Mouse (Mus musculus) frontal cortex, adult (tissue): Measurements from ENCODE around the gene Ugt1a10.
"Not testable (repeated sequence)": the region's sequence is repeated elsewhere in the genome, so short reads cannot be mapped to it uniquely, and the experiment has no call there.

ENCODE experiments used
- ATAC-seq: cut with Nextera tagmentation; 2 replicates; pipeline ENCODE4 v1.9.2; 2017; ENCODE audit warnings: mild to moderate bottlenecking, moderate library complexity, mixed read lengths; ENCODE audit not compliant: low TSS enrichment

Gene Ugt1a10

DNA sequence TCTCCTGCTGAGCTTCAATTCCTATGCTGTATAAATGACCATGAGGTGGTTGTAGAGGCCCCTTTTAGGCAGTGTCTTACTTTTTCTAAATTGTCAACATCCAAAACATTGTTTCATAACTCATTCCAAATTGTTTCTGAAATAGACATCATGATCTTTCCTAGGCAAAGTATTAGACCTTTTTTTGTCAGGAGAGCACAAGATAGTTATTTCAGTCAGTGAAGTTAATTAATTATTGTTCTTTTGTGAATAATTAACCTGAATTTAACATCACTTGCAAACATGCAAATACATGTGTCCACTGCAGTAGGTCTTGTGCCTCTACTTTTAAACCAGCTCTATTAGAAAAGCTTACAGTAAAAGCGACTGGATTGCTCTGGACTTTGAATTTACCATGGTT lies at the start of gene Ugt1a10:
Gene Ugt1a10, plus strand, starts transcription at position 301 of the 400 bp plus-strand sequence.
- no peak for ATAC-seq

DNA sequence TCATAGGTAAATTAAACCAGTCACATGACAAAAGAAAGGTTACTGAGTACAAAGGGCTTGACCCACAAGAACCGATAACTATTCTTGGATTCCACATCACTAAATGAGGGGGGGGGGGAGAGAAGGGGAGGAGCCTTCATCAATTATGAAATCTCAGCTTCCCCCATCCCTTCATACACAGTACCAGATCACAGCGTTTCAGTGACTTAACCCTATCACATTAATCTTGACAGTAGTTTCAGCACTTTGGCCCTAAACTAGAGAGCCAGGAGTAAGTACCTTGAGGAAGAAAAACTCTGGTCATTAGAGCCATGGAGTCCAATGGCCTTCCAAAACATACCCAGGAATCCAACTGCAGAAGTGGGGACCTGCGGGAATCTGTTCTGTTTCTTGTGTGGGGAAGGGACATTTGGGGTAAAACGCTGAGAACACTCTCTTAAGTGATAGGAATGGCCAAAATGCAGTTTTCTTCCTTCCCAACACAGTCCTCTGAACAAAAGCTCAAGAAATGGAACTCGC lies 47.4 kb upstream of the Ugt1a10 start:
- ATAC-seq, result 0 out of 2 replicates have a peak, but pooled peaks have one; percentile 4

DNA sequence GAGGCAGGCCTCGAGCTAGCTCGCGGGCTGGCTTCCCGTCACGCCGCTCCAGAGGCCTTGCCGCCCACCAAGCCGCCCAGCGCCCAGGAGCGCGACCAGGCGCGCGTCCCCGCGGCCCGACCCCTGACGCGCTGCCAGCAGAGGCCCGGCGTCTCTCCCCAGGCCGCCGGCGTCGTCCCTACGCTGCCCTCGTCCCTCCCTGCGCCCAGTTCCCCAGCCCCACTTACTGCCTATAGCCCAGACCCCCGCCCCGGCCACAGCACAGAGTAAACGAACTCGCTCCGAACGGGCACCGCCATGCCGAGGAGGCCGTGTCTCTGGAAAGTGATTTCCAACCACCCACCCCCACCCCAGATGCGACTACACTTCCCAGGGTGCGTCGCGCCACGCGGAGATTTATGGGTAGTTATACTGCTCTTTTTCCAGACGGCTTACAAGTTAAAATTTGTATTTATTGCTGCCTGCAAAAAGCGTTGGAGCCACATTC lies 46.9 kb upstream of the Ugt1a10 start, which contains the start of gene Usp40:
Gene Usp40, minus strand, starts transcription at position 341 of the 487 bp plus-strand sequence.
- peak; percentile 96 for ATAC-seq

DNA sequence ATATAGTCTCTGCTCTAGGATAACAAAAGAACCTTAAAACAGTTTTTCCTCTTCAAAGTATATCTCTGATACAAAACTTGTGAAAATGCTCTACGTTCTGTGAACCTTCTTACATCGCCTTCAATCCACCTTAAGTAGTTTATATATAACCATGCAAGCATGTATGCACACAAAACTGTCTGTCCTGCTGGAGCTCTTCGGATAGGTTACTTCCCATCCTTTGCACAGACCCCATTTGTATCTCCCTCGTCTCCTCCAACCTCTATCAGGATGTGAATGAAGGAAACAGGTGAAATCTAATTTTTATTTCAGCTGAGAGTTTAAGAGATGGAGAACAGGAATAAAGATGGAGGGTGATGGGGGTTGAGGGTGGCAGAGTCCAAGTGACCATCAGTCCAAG lies 46.5 kb upstream of the Ugt1a10 start:
- ATAC-seq, result peak; percentile 14; the same call in 1 of the 2 replicates

DNA sequence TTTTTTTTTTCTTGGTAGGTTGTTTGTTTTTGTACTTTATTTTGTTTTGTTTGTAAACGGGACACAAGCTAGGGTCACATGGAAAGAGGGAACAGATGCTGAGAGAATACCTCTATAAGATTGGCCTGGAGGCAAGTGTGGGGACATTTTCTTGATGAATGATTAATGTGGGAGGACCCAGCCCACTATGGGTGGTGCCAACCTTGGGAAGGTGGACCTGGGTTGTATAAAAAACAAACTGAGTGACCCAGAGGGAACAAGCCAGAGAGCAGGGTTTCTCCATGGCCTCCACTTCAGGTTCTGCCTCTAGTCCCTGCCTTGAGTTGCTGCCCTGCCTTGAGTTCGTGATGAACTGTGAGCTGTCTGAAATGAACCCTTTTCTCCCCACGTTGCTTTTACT lies 45.7 kb upstream of the Ugt1a10 start:
- ATAC-seq, result no peak

DNA sequence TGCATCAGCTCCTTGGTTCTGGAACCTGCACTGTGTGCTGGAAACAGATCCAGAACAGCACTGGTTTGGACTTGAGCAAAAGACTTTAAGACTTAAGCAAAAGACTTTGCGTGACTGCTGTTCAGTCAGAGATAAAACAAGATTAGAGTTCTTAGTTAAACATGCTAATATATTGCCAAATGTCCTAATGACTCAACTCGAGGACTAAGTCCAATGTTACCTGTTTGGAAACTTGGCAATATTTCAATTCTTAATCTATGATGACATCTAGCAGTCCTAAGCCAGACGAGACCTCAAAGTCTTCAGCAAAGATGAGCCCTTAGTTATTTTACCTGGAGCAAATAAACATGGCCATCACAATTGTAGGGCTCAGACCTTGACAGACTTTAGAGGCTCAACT lies 41.5 kb upstream of the Ugt1a10 start:
- ATAC-seq, result no peak

DNA sequence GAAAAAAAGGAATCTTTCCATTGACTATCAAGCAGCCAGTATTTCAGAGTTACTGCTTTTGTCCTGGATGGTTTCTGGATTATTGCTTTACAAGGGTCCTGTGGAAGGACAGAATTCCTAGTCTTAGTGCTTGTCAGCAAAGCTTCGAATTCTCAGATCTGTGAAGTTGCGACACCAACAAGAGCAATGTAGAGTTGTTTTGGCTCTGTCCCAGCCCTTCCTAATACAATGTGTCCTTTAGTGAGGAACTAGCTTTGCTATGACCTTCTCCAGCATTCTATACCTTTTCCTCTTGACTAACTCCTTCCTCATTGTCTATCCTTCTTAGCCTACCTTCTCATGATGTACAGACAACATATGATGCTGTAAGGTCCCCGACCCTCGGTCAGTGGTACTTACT lies 41.0 kb upstream of the Ugt1a10 start:
- ATAC-seq, result no peak

DNA sequence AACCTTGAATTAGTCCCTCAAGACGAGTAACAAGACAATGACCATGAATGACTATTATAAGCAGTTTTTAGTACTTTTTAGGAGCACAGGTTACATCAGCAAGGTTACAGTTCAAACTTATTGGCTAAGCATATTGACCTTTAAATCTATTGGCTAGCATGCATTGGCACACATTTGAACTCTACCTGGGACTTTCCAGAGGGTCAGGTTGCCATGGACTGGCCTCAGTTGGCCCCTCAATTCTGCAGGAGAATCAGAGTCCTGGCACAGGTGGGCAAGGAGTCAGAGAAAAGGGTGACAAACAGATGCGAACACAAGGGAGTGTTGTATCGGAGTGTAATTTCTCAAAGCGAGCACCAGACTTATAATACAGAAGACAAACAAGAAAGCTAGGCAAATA lies 40.5 kb upstream of the Ugt1a10 start:
- ATAC-seq, result no peak

DNA sequence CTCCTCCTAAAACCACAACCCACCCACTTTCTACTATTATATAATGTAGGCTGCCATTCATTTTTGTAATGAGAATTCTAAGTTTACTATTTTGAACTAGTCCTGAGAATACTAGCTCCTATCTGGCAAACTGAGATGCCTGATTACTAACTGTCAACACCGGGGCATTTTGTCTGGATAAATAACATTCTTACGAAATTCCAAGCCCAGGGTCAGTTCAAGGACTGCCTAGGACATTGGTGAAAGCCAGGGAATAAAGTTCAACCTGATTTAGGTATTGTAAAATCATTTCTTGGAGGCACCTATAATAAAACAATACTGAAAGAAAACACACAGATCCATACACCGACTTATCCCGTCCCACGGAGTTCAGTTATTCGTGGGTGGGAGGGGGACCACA lies 39.8 kb upstream of the Ugt1a10 start:
- no peak for ATAC-seq

DNA sequence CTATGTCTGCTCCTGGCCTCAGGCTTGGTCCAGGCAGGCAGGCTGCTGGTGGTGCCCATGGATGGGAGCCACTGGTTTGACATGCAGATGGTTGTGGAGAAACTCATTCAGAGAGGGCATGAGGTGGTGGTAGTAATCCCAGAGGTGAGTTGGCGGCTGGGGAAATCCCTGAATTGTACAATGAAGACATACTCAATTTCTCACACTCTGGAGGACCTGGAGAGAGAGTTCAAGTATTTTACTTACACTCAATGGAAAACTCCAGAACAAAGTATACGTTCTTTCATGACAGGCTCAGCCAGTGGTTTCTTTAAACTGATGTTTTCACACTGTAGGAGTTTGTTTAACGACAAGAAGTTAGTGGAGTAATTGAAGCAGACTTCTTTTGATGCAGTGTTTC lies 29.9 kb upstream of the Ugt1a10 start:
- not testable (repeated sequence) for ATAC-seq

DNA sequence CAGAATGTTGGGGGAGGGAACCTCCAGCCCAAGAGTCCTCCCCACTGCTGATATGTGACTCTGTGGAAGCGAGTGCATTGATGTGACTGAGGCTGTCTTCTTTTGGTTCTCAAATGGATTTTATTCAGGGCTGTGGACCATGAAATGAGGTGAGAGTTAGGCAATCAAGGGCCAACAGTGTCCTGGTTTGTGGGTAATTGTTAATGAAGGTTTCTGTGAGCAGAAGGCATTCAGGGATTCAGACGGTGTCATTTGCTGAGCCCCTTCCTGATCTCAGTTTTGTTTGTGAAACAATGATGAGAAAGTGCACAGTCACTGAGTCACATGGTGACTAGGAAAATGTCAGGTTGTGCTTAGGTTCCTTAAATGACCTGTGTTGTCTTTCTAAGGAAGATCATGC lies 12.1 kb upstream of the Ugt1a10 start:
- ATAC-seq, result not testable (repeated sequence)

DNA sequence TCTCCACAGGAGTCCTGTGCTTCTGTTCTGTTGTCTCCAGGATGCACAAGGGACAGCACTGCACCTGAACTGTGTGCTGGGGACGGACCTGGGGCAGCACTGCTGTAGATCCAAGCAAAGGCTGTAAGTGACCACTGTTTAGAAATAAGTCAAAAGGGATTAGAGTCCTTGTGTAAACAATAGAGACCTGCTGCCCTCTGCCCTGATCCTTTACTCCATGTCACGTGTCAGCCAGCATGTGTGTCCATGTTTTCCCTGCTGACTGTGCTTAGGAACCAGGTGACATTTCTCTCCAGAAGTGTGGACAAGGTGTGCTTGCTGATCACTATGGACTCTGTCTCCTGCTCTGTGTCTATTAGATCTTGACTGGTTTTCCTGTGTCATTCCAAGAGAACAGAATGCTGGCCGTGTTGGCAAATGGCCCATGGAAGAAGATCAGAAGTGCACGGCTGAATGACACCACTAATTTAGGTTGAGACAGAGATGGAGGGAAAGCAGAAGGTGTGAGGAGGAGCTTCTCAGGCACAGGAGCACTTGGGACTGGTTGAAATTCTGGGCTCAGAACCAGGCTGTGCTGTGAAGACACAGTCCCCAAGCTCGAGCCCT lies 10.3 kb upstream of the Ugt1a10 start:
- not testable (repeated sequence) for ATAC-seq

DNA sequence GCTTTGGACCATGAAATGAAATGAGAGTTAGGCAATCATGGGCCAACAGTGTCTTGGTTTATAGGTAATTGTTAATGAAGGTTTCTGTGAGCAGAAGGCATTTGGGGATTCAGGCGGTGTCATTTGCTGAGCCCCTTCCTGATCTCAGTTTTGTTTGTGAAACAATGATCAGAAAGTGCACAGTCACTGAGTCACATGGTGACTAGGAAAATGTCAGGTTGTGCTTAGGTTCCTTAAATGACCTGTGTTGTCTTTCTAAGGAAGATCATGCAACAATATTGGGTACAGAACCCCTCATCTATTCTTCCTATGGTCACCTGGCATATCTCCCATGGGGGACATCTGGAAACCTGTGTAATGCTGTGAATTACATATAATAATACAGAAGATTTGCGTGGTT lies 7.8 kb upstream of the Ugt1a10 start:
- ATAC-seq, result not testable (repeated sequence)

DNA sequence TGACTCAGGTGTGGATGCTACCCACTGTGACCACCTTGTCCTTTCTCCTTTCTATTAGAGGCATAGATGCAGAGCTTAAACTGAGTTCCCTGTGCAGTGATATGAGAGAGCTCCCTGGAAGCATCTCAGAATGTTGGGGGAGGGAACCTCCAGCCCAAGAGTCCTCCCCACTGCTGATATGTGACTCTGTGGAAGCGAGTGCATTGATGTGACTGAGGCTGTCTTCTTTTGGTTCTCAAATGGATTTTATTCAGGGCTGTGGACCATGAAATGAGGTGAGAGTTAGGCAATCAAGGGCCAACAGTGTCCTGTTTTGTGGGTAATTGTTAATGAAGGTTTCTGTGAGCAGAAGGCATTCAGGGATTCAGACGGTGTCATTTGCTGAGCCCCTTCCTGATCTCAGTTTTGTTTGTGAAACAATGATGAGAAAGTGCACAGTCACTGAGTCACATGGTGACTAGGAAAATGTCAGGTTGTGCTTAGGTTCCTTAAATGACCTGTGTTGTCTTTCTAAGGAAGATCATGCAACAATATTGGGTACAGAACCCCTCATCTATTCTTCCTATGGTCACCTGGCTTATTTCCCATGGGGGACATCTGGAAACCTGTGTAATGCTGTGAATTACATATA lies 11.4 kb downstream of the Ugt1a10 start:
- not testable (repeated sequence) for ATAC-seq

DNA sequence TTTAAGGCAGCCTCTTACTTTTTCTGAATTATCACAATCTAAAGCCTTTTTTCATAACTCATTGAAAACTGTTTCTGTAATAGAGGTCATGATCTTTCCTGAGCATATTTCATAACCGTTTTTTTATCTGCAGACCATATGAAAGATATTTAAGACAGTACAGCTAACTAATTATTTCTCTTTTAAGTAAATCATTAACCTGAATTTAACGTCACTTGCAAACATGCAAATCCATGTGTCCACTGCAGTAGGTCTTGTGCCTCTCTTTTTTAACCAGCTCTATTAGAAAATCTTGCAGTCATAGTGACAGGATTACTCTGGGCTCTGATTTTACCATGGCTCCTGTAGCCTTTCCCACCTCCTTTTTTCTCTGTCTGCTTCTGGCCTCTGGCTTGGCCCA lies 15.3 kb downstream of the Ugt1a10 start, which contains the start of gene Ugt1a9:
Gene Ugt1a9, plus strand, starts transcription at position 306 of the 400 bp plus-strand sequence.
- ATAC-seq, result no peak

DNA sequence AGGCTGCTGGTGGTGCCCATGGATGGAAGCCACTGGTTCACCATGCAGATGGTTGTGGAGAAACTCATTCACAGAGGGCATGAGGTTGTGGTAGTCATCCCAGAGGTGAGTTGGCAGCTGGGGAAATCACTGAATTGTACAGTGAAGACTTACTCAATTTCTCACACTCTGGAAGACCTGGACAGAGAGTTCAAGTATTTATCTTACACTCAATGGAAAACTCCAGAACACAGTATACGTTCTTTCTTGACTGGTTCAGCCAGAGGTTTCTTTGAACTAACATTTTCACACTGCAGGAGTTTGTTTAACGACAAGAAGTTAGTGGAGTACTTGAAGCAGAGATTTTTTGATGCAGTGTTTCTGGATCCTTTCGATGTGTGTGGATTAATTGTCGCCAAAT lies 15.7 kb downstream of the Ugt1a10 start:
- ATAC-seq, result no peak

DNA sequence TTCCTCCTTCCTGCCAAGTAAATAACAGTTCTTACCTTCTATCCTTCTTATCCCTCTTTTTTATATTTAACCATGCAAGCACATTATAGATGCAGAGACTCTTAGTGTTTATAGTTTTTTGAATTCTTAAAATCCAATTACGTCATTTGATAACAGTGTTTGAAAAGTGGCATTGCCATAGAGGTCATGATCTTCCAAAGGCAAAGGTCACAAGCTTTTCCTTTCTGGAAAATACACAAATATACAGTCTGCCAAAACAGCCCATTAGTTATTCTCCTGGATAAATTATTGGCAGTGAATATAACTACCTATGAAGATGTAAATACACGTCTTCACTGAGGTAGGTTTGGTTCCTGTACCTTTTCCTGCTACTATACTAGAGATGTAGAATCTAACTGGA lies 19.3 kb downstream of the Ugt1a10 start:
- no peak for ATAC-seq

DNA sequence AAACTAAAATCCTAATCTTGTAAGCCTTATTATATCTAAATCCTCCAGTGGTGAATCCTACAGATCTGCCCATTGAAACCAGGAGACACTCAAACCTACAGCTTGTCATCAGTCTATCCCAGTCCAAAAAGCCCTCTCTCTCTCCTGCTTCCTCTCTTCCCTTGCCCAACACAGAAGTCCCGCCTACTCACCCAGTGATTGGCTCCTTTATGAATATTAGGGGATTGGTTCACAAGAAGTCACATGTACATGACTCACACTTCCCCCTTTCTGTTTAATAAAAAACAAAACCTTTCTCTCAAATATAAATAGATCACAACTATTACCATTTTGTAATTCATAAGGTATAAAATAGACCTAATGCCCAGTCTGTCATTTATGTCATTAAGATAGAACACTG lies 21.9 kb downstream of the Ugt1a10 start:
- ATAC-seq, result no peak

DNA sequence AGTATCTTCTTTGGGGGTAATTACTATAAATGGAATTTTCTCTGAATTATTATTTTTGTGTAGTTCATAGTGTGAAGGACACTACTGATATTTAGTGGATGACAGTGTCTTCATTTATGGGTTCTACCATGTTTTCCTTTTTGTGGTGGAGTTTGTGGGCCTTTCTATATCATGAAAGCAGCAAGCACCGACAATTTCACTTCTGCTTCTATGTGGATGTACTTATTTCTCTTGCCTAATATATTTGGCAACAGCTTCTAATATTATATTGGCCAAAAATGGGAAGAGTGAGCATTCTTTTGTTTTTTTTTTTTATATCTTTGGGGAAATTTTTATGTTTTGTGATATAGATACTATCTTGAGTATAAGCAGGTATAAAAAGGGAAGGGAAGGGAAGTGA lies 26.5 kb downstream of the Ugt1a10 start:
- no peak for ATAC-seq

DNA sequence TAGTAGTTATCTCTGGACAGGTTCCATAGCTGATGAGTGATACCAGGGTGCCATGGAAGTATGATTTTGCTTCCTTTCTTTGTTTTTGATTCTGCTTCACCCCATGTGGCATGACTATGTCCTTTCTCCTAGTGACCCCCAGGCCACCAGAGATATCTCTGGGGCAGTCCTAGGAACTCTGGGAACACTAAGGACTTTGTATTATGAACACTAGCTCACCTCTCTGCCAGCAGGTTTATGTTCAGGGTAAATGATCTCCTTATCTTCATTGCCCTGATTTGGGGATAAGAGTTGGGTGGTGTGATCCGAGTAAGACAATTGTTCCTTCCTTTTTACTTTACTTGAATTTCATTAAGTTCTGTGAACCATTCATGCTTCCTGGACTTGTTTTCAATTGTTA lies 30.9 kb downstream of the Ugt1a10 start:
- ATAC-seq, result no peak

DNA sequence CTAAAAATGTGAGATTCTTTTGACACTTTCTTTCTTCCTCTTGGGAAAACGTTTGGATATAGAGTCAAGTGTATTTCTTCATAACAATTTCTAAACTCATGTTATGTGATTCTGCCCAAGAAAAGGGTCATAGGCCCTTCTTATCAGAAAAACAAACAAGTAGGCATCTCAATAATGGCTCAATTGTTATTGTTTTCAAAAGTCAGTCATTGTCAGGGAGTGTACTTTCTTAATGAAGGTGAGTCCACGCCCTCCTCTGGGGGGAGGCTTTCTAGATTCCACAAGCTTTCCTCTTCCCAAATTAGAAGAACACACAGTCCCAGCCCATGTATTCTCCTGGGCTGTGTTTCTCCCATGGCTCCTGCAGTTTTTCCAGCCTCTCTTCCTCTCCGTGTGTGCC lies 32.3 kb downstream of the Ugt1a10 start, which contains the start of gene Ugt1a8:
Gene Ugt1a8, plus strand, starts transcription at position 301 of the 400 bp plus-strand sequence.
- no peak for ATAC-seq

DNA sequence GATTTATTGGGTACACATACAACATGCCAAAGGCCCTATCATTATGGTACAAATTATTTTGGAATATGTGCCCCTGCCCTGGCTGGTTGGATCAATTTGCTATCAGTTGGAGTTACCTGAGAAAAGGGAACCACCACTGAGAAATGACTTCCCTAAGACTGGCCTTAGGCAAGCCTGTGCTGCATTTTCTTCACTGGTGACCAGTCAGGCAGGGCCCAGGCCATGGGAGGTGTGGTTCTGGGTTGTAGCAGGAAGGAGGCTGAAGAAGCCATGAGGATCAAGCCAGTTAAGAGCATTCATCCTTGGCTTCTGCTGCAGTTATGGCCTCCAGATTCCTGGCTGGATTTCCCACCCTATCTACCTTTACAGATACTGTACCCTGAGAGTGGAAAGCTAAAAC lies 37.2 kb downstream of the Ugt1a10 start:
- ATAC-seq, result no peak

DNA sequence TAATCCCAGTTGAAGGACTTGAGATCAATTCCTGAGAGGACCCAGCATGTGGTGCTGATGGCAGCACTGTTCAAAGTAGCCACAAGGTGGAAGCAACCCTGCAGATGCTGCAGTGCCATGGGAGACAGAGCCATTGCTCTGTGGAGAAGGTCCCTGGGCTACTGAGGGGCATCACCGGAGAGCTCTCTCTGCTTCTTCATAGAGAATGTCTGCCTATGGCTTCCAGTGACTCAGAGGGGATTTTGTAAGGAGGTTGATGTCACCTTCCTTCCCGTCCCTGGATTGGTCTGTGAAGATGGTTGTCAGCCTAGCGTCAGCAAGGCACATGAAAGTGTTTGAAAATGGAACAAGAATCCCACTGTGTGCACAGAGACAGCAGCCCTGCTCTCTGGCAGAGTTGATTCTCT lies 39.1 kb downstream of the Ugt1a10 start:
- ATAC-seq, result not testable (repeated sequence)
